Comparison of ENCODE assay signal across 19 mouse cellular contexts in the genomic region with DNA sequence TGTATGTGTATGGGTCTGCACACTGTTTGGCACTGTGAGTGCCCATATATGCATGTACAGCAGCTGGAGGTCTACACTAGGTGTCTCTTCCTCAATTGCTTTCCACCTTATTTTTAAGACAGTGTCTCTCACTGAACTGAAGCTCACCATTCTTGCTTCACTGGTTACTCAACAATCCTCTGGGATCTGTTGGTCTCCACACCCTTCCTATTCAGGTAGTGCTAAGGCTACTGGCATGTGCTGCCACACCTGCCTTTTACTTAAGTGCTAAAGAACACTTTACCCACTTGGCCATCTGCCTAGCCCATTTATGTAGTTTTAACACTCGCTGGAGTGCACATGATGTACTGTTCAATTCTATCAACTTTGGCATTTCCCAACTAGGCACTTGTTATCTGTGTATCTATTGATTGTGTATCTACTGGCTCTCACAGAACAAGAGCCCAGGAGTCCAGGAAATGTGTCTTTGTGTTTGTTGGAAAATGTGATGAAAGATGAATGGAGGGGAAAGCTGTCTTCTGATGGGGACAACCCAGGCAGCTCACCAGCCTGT.
DNase-seq lines count a peak whose midpoint lies in the region; ATAC-seq and TF ChIP-seq lines count a peak whose summit lies in the region.
"Had no signal": no experiment of that assay in that cellular context is flagged by ENCODE, and none has a peak within 500 bp of the region (broad histone marks: within the 10 kb centered on the region; RNA-seq: fewer than 3 reads in every experiment).

No protein-coding gene starts in this region.

- no peaks in the 10 kb centered on the region for H3K9me3 ChIP-seq in lung, embryonic 14.5 days (ENCODE audit: low read depth, low read length)
- H3K9me3 ChIP-seq in stomach, postnatal 0 days (ENCODE audit: control insufficient read depth, low read length): no peaks in the 10 kb centered on the region
- H3K9me3 ChIP-seq: embryonic facial prominence, embryonic 13.5 days; forebrain, embryonic 15.5 days; heart, embryonic 12.5 days; hindbrain, embryonic 10.5 days had no signal

- H3K36me3 ChIP-seq in lung, embryonic 14.5 days (ENCODE audit: insufficient read depth): no peaks in the 10 kb centered on the region
- H3K36me3 ChIP-seq in stomach, postnatal 0 days (ENCODE audit: control insufficient read depth, insufficient read depth, low read length): no peaks in the 10 kb centered on the region
- H3K36me3 ChIP-seq: embryonic facial prominence, embryonic 13.5 days; forebrain, embryonic 15.5 days; heart, embryonic 12.5 days; hindbrain, embryonic 10.5 days had no signal

- no peak for ATAC-seq in lung, embryonic 14.5 days (ENCODE audit: insufficient read depth)
- ATAC-seq in stomach, postnatal 0 days (ENCODE audit: low FRiP score, low TSS enrichment): peak; percentile 83
- ATAC-seq: forebrain, embryonic 15.5 days had no signal

- H3K27ac ChIP-seq in lung, embryonic 14.5 days (ENCODE audit: low read depth): no peak overlapping the region
- H3K27ac ChIP-seq in stomach, postnatal 0 days (replicated peaks): peak overlapping the region; percentile 65; the same call in 1 of the 2 replicates
- H3K27ac ChIP-seq: embryonic facial prominence, embryonic 13.5 days; forebrain, embryonic 15.5 days; hindbrain, embryonic 10.5 days; hindbrain, embryonic 14.5 days had no signal

- no peak overlapping the region for H3K9ac ChIP-seq in lung, embryonic 14.5 days
- no peak overlapping the region for H3K9ac ChIP-seq in stomach, postnatal 0 days (ENCODE audit: low read length)
- H3K9ac ChIP-seq: embryonic facial prominence, embryonic 13.5 days; forebrain, embryonic 15.5 days; heart, embryonic 12.5 days; hindbrain, embryonic 14.5 days had no signal

- peak; percentile 66 for TF ChIP-seq EP300 in stomach, postnatal 0 days (optimal IDR thresholded peaks at IDR 0.05)

- no peaks in the 10 kb centered on the region; the same call in 1 of the 2 replicates for H3K27me3 ChIP-seq in lung, embryonic 14.5 days (ENCODE audit: insufficient read depth, low read length)
- H3K27me3 ChIP-seq in stomach, postnatal 0 days (ENCODE audit: control insufficient read depth, insufficient read depth, low read length): no peaks in the 10 kb centered on the region
- H3K27me3 ChIP-seq: forebrain, embryonic 15.5 days; heart, embryonic 12.5 days had no signal

- 38% methylated on average over 1 of the region's 1 CpGs for WGBS in lung, embryonic 14.5 days
- WGBS in stomach, postnatal 0 days: 36% methylated on average over 1 of the region's 1 CpGs

- TF ChIP-seq CTCF in lung, embryonic 14.5 days (IDR thresholded peaks at IDR 0.05; ENCODE audit: low read depth): no peak
- no peak for TF ChIP-seq CTCF in stomach, postnatal 0 days (IDR thresholded peaks at IDR 0.05; ENCODE audit: low read depth)

- peak; percentile 4 for DNase-seq in urinary bladder, postnatal 14 days (ENCODE audit: low spot score)
- no peak for DNase-seq in urinary bladder, postnatal 36 days (ENCODE audit: low spot score in 2 of 2)
- DNase-seq in lung, embryonic 14.5 days: peak; percentile 4
- DNase-seq in lung, postnatal 14 days: peak; percentile 41
- peak; percentile 18 for DNase-seq in stomach, postnatal 0 days (ENCODE audit: low spot score)
- DNase-seq in adipocyte (ENCODE audit: low spot score): no peak
- no peak for DNase-seq in kidney, postnatal 14 days
- no peak for DNase-seq in kidney, postnatal 25 days
- DNase-seq: adrenal gland, adult 8-10 months; cerebellum, adult 11-12 months; cerebellum, adult 9-10 months; cerebellum, postnatal 25 days; gastrocnemius, postnatal 25 days had no signal

- no peaks in the 10 kb centered on the region for H3K4me1 ChIP-seq in lung, embryonic 14.5 days (ENCODE audit: insufficient read depth)
- no peaks in the 10 kb centered on the region for H3K4me1 ChIP-seq in stomach, postnatal 0 days (replicated peaks; ENCODE audit: control insufficient read depth, insufficient read depth)
- H3K4me1 ChIP-seq: embryonic facial prominence, embryonic 13.5 days; forebrain, embryonic 15.5 days; heart, embryonic 12.5 days; hindbrain, embryonic 10.5 days had no signal

- H3K4me2 ChIP-seq in lung, embryonic 14.5 days: no peak overlapping the region
- H3K4me2 ChIP-seq in stomach, postnatal 0 days (replicated peaks; ENCODE audit: low read depth): no peak overlapping the region
- H3K4me2 ChIP-seq: embryonic facial prominence, embryonic 13.5 days; forebrain, embryonic 15.5 days; heart, embryonic 12.5 days; hindbrain, embryonic 14.5 days had no signal

- H3K4me3 ChIP-seq in lung, embryonic 14.5 days (ENCODE audit: low read depth, low read length): no peak overlapping the region
- H3K4me3 ChIP-seq in stomach, postnatal 0 days (ENCODE audit: low read depth, low read length): no peak overlapping the region
- H3K4me3 ChIP-seq: embryonic facial prominence, embryonic 13.5 days; erythroblast, embryonic 14.5 days; forebrain, embryonic 15.5 days; heart, embryonic 12.5 days; hindbrain, embryonic 10.5 days had no signal

Comparison
In these comparisons a context has a peak if more than half of its experiments do, and no peak if none do; other contexts are left out.
1. DNase-seq: peak in urinary bladder, postnatal 14 days (single experiment), lung, embryonic 14.5 days (single experiment), lung, postnatal 14 days (single experiment) and stomach, postnatal 0 days (single experiment); none in urinary bladder, postnatal 36 days (0 of 2), adipocyte (single experiment), kidney, postnatal 14 days (single experiment) and kidney, postnatal 25 days (0 of 2).